Mouse (Mus musculus): ENCODE results near the gene Mcm6. TPM values are rescaled to one million over a fixed set of nuclear protein-coding genes. Genes with fewer than 3 reads are reported as not detected.

Gene Mcm6
- total and polyA plus RNA-seq, 3 experiments, result 260 to 457 (median 297) TPM

GRCm38 (mm10) chr1:128281753-128282152, 77.7 kb downstream of the Mcm6 start:
- Histone ChIP-seq H3K9me3 (replicated peaks; ENCODE audit: low read length) (no peaks in the 10 kb centered on the region), H3K27ac (ENCODE audit: insufficient read depth, low read depth) (no peak overlapping the region), H3K4me2 (ENCODE audit: insufficient read depth, low read depth, poor library complexity, severe bottlenecking) (no peak overlapping the region), H3K27me3 (replicated peaks) (no peaks in the 10 kb centered on the region), H3K9ac (ENCODE audit: insufficient read depth, low read depth) (no peak overlapping the region), H3K36me3 (replicated peaks in 1 of 2; ENCODE audit: control insufficient read depth in 1 of 2, insufficient read depth in 1 of 2, low read length in 1 of 2) (peaks cover 24 to 42% of the 10 kb centered on the region in 2 experiments), H3K4me1 (ENCODE audit: control insufficient read depth in 1 of 2, insufficient read depth in 2 of 2) (peaks cover 2 to 13% of the 10 kb centered on the region in 2 experiments; a peak in 3 of 4 replicates), H3K79me2 (replicated peaks; ENCODE audit: control insufficient read depth, extremely low read depth, insufficient read depth, poor library complexity, severe bottlenecking) (no peaks in the 10 kb centered on the region), H3K4me3 (replicated peaks in 1 of 3; ENCODE audit: low read depth in 2 of 3, low read length in 2 of 3, poor library complexity in 1 of 3) (no peak overlapping the region)
- in situ Hi-C loops (cut with MboI; ENCODE audit: low pct_ligation_motif_present, low pct_unique_long_range_greater_than_20kb, low sequenced_read_pairs), result no loop called here
- dilution Hi-C loops (cut with MboI; ENCODE audit: extremely low pct_ligation_motif_present, extremely low pct_unique_long_range_greater_than_20kb, low sequenced_read_pairs), result no loop called here
- DNase-seq (ENCODE audit: extremely low read depth), result no peak
- TF ChIP-seq HCFC1 (IDR thresholded peaks at IDR 0.05; ENCODE audit: low read depth, low read length) (no peak), CTCF (conservative IDR thresholded peaks at IDR 0.05 in 1 of 2, IDR thresholded peaks at IDR 0.05 in 1 of 2; ENCODE audit: low read depth in 2 of 2, low read length in 2 of 2) (peak in 1 of 2 experiments; percentile 30; a peak in 2 of 4 replicates)

Other genes starting within 250 kb of the Mcm6 start
- 41.5 and 47.2 TPM in 2 replicates for gene Ubxn4, start 115.7 kb downstream of the Mcm6 start, total RNA-seq (2012; rRNA removed)
- gene Ubxn4, start 115.7 kb downstream of the Mcm6 start, total RNA-seq (2014; rRNA removed), result 38.7 and 47.3 TPM in 2 replicates
- gene Ubxn4, start 115.7 kb downstream of the Mcm6 start, polyA plus RNA-seq (2012; ENCODE audit: insufficient read length, low read depth), result 94.3 and 110 TPM in 2 replicates
- gene Lct, start 31.3 kb downstream of the Mcm6 start, total RNA-seq (2012; rRNA removed), result 0.04 and 0.08 TPM in 2 replicates
- 0.07 and 0.19 TPM in 2 replicates for gene Lct, start 31.3 kb downstream of the Mcm6 start, total RNA-seq (2014; rRNA removed)
- 0.11 and 0.14 TPM in 2 replicates for gene Lct, start 31.3 kb downstream of the Mcm6 start, polyA plus RNA-seq (2012; ENCODE audit: insufficient read length, low read depth)
- 166 and 177 TPM in 2 replicates for gene Dars, start 57.7 kb upstream of the Mcm6 start, total RNA-seq (2012; rRNA removed)
- gene Dars, start 57.7 kb upstream of the Mcm6 start, total RNA-seq (2014; rRNA removed), result 339 and 375 TPM in 2 replicates
- 190 and 206 TPM in 2 replicates for gene Dars, start 57.7 kb upstream of the Mcm6 start, polyA plus RNA-seq (2012; ENCODE audit: insufficient read length, low read depth)
- 156 and 169 TPM in 2 replicates for gene Cxcr4, start 232.6 kb upstream of the Mcm6 start, total RNA-seq (2012; rRNA removed)
- 86.6 and 102 TPM in 2 replicates for gene Cxcr4, start 232.6 kb upstream of the Mcm6 start, total RNA-seq (2014; rRNA removed)
- gene Cxcr4, start 232.6 kb upstream of the Mcm6 start, polyA plus RNA-seq (2012; ENCODE audit: insufficient read length, low read depth), result 80.3 and 80.6 TPM in 2 replicates